Mouse (Mus musculus) T-helper 2 cell (primary cell): ENCODE measurements around the gene Gm7579.
"Not testable (repeated sequence)": the region's sequence is repeated elsewhere in the genome, so short reads cannot be mapped to it uniquely, and the experiment has no call there.

Source experiments
- in situ Hi-C: fragments of 300-600 bp; cut with MboI, MseI; formaldehyde crosslinking; loops from one replicate; pipeline ENCODE4 v1.15.1; 2025; ENCODE audit warnings: high pct_unique_total_duplicates

The Gm7579 gene

DNA sequence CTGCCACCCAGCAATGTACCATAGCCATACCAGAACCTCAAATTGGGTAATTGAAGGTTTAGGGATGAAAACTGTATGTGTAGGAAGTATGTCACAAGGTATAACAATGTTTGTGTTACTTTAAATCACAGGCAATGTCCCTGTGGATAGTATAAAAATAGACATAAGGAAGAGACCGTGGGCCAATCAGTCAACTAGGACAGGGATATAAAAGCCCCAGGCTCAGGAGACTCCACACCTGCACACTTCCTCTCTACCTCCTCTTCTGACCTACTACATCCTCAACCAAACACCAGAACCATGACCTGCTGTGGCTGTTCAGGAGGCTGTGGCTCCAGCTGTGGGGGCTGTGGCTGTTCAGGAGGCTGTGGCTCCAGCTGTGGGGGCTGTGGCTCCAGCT lies at the start of gene Gm7579:
Gene Gm7579, plus strand, starts transcription at position 301 of the 400 bp plus-strand sequence.
- in situ Hi-C loops, result no loop called here

DNA sequence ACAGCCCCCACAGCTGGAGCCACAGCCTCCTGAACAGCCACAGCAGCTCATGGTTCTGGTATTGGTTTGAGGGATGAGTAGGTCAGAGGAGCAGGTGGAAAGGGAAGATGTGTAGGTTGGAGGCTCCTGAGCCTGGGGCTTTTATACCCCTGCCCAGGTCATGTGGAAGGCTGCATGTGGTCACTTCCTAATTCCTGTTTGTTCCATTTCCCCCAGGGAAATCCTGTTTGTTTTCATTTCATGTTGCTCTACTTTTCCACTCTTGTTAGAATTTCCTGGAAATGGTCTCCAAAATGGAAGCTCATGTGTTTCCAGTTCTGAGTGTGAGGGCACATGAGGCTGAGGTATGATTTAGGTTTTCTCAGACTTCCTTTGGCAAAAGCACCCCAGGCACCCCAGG lies 46.0 kb upstream of the Gm7579 start, which contains the start of gene Gm4553:
Gene Gm4553, minus strand, starts transcription at position 101 of the 400 bp plus-strand sequence.
- in situ Hi-C loops, result loop anchor here (10.0 kb wide), 1 partner anchor 291 kb away; no protein-coding TSS in a partner anchor

- in situ Hi-C loops, result loop anchor here (10.0 kb wide), 1 partner anchor 295 kb away; no protein-coding TSS in a partner anchor
These were observed 41.8 kb upstream of the Gm7579 start for GRCm38 (mm10) chr7:142169836-142170235.

GRCm38 (mm10) chr7:142175905-142176304 lies 35.8 kb upstream of the Gm7579 start, which contains the start of gene Krtap5-2:
Gene Krtap5-2, minus strand, starts transcription at chr7:142176005.
- in situ Hi-C loops, result not testable (repeated sequence)

GRCm38 (mm10) chr7:142178685-142179084 lies 33.0 kb upstream of the Gm7579 start:
- in situ Hi-C loops, result no loop called here

DNA sequence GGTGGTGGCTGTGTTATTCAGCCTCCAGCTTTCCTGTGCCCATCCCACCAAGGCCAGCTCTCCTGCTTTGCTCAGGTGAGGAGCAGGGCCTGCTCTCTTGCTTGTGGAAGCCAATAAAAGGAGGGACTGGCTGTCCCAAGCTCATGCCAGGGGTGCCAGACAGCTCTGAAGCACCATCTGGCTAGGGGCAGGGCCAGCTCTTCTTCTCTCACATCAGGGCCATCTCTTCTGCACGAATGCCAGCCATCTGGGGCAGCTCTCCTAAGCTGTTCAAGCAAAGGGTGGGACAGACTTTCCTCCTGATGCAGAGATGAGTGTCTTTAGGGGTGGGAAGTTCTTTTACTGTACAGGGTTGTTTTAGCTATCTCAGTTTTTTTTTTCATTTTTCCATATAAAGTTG lies 30.6 kb upstream of the Gm7579 start:
- in situ Hi-C loops, result no loop called here

GRCm38 (mm10) chr7:142188156-142188555 lies 23.5 kb upstream of the Gm7579 start:
- in situ Hi-C loops, result no loop called here

DNA sequence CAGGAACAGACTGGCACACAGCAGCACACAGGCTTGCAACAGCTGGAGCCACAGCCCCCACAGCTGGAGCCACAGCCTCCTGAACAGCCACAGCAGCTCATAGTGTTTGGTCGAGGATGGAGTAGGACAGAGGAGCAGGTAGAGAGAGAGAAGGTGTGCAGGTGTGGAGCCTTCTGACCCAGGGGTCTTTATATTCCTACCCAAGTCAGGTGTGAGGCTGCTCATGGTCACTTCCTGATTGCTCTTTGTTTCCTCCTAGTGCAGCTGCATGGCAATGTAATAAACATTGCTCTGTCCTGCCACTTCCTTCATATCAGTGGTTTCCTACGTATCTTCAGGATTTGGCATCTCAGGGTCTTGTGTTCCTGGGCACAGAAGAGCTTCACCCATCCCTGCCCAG lies 21.4 kb upstream of the Gm7579 start, which contains the start of gene Gm10153:
Gene Gm10153, minus strand, starts transcription at position 101 of the 400 bp plus-strand sequence.
- in situ Hi-C loops, result no loop called here

GRCm38 (mm10) chr7:142198748-142199147 lies 12.9 kb upstream of the Gm7579 start:
- in situ Hi-C loops, result no loop called here

DNA sequence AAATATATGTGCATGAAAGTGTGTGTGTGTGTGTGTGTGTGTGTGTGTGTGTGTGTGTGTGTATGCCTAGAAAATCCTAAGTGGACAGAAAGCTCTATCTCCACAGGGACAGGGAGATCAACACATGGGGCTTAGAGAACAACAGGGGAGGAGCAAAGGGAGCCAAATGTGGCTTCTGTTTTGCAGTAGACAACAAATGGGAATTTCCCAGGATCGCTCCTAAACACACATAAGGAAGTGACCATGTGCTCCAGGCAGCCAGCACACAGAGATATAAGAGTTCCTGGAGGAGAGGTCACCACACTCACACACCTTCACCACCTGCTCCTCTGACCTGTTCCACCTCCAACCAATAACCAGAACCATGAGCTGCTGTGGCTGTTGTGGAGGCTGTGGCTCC lies 10.6 kb upstream of the Gm7579 start, which contains the start of gene Krtap5-3:
Gene Krtap5-3, plus strand, starts transcription at position 301 of the 400 bp plus-strand sequence.
- in situ Hi-C loops, result no loop called here

DNA sequence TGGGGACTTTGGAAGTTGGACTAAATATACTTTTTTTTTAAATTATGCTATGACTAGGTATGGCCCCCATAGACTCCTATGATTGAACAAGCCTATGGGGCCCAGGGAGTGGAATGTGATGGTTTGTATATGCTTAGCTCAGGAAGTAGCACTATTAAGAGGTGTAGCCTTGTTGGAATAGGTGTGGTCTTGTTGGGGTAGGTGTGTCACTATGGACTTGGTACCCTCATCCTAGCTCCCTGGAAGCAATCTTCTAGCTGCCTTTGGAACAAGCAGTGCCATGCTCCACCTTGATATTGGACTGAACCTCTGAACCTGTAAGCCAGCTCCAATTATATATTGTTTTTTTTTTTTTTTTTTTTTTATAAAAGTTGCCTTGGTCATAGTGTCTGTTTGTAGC lies 6.2 kb upstream of the Gm7579 start:
- in situ Hi-C loops, result no loop called here

DNA sequence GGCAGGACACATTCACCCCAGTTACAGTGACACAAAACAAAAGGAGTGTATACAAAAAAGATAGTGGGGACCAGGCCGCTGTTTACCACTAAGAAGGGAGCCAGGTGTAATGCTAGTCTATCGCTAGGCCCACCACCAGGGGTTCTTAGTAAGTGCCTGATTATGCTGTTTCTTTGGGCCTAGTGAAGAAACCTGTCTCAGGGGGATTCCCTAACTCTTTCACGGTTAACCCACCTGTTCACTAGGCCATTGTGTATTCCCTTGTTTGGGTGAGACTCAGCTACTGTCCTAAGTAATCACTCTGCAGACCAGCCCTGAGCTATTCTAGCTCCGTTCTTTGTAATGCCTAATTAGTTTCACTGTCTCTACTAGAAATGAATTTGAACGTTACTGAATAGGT lies 4.8 kb upstream of the Gm7579 start:
- in situ Hi-C loops, result not testable (repeated sequence)

DNA sequence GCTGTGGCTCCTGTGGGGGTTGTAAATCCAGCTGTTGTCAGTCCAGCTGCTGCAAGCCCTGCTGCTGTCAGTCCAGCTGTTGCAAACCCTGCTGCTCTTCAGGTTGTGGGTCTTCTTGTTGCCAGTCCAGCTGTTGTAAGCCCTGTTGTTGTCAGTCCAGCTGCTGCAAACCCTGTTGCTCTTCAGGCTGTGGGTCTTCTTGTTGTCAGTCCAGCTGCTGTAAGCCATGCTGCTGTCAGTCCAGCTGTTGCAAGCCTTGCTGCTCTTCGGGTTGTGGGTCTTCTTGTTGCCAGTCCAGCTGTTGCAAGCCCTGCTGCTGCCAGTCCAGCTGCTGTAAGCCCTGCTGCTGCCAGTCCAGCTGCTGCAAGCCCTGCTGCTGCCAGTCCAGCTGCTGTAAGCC lies 477 bp downstream of the Gm7579 start:
- in situ Hi-C loops, result not testable (repeated sequence)

DNA sequence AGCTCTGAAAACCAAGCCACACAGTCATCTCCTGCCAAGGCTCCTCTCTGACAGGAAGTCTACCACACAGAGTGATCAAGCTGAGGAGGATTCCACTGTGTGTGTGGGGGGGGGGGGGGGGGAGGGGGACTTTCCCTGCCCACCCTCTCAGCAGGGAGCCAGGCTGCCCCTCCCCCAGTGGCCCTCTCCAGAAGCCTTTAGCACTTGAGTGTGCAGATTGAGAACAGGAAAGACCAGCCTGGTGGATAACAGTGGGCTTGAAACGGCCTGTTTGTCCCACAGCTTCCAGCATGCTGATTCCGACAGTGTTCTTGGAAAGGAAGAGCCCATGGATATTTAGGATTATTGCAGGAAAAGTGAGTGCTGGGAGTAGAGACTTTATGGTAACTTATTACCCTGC lies 12.9 kb downstream of the Gm7579 start:
- in situ Hi-C loops, result no loop called here

GRCm38 (mm10) chr7:142229871-142230270 lies 18.2 kb downstream of the Gm7579 start, which contains the start of gene Krtap5-5:
Gene Krtap5-5, minus strand, starts transcription at chr7:142229971.
- in situ Hi-C loops, result not testable (repeated sequence)

GRCm38 (mm10) chr7:142231540-142231939 lies 19.9 kb downstream of the Gm7579 start:
- in situ Hi-C loops, result no loop called here

- in situ Hi-C loops, result no loop called here
These were observed 29.3 kb downstream of the Gm7579 start, which contains the start of gene Gm40460 for GRCm38 (mm10) chr7:142240978-142241377. Gene Gm40460, minus strand, starts transcription at chr7:142241078.

DNA sequence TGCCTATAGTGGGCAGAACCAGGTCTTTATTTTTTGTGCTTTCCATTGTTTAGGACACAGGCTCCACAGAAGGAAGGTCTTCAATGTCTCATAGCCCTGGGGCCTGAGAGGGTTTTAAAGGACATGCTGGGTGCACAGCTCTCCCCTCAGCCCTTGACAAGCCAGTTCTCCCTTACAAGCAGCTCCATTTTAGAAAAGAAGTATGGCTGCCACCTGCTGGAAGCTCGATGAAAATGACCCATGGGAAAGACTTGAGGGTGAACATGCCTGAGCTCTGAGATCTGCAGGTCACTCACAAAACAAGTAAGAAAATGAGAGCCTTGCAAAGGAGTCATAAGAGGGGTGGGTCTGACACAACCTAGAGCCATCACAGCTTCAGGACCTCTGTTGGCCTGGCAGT lies 38.2 kb downstream of the Gm7579 start:
- in situ Hi-C loops, result no loop called here

GRCm38 (mm10) chr7:142255517-142255916 lies 43.9 kb downstream of the Gm7579 start:
- in situ Hi-C loops, result no loop called here

DNA sequence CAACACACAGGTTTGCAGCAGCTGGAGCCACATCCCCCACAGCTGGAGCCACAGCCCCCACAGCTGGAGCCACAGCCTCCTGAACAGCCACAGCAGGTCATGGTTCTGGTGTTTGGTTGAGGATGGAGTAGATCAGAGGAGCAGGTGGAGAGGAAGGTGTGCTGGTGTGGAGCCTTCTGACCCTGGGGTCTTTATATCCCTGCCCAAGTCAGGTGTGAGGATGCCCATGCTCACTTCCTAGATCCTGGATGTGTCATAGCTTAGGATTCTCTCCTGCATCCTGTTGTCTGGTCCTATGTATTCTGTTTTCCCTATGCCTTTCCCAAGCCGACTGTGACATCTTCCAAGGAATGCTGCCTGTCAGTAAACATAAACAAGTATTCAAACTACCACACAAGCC lies 46.6 kb downstream of the Gm7579 start, which contains the start of gene Gm2431:
Gene Gm2431, minus strand, starts transcription at position 101 of the 400 bp plus-strand sequence.
- in situ Hi-C loops, result not testable (repeated sequence)
